Mouse (Mus musculus) liver, adult 2 months (tissue): Measurements from ENCODE around the gene Gbp7. TPM values are rescaled to one million over a fixed set of nuclear protein-coding genes. Genes with fewer than 3 reads are reported as not detected.

Source experiments
- DNase-seq: peaks from one replicate; pipeline ENCODE4 v3.0.0-alpha.2; 2011; ENCODE audit warnings: low read depth, low spot score; ENCODE audit errors: extremely low read depth
- H3K27ac ChIP-seq: fragments of 200-500 bp; replicated peaks from 2 replicates; pipeline ENCODE4 v1.5.1; 2012; ENCODE audit warnings: low read depth, mild to moderate bottlenecking, control low read depth, inconsistent platforms, low read length; ENCODE audit not compliant: insufficient read depth
- H3K27me3 ChIP-seq: fragments of 200-500 bp; 2 replicates; pipeline ENCODE4 v1.6.1; 2012; ENCODE audit warnings: mild to moderate bottlenecking, moderate library complexity, low read length, inconsistent platforms; ENCODE audit not compliant: control insufficient read depth, insufficient read depth
- H3K36me3 ChIP-seq: fragments of 200-500 bp; 2 replicates; pipeline ENCODE4 v1.6.1; 2012; ENCODE audit warnings: low read length, inconsistent platforms; ENCODE audit not compliant: control insufficient read depth, insufficient read depth
- H3K4me1 ChIP-seq: fragments of 200-500 bp; 2 replicates; pipeline ENCODE4 v1.6.1; 2011; ENCODE audit warnings: low read length; ENCODE audit not compliant: control insufficient read depth, insufficient read depth
- H3K4me3 ChIP-seq: fragments of 200-500 bp; 2 replicates; pipeline ENCODE4 v1.5.1; 2011; ENCODE audit warnings: low read depth, mild to moderate bottlenecking, control low read depth, low read length, moderate library complexity; ENCODE audit not compliant: insufficient read depth
- H3K79me2 ChIP-seq: fragments of 200-500 bp; 2 replicates; pipeline ENCODE4 v1.6.1; 2012; ENCODE audit warnings: inconsistent platforms, mild to moderate bottlenecking, low read length, moderate library complexity; ENCODE audit not compliant: control insufficient read depth, insufficient read depth
- H3K9ac ChIP-seq: fragments of 200-500 bp; 2 replicates; pipeline ENCODE4 v1.6.1; 2012; ENCODE audit warnings: low read depth, mild to moderate bottlenecking, control low read depth, inconsistent platforms, low read length
- CTCF ChIP-seq: fragments of 200-500 bp; IDR thresholded peaks from 2 replicates; pipeline ENCODE4 v1.5.1; 2011; ENCODE audit warnings: low read depth, low read length, control low read depth
- POLR2A ChIP-seq: fragments of 200-500 bp; IDR thresholded peaks from 2 replicates; pipeline ENCODE4 v1.6.1; 2011; ENCODE audit warnings: low read length, control low read depth; ENCODE audit not compliant: insufficient read depth; ENCODE audit errors: extremely low read depth
- WGBS: fragments of 180-500 bp; shearing (Covaris S2); methylation state at CpG from one replicate; pipeline ENCODE4 v1.1.7; 2018; 5-methylcytosine and 5-hydroxymethylcytosine counted together
- polyA plus RNA-seq: library from polyadenylated mRNA; depleted of rRNA; stranded (reverse); fragments of >200 nt; gene quantifications from 2 replicates; pipeline ENCODE4 v1.2.3, GENCODE M21; 2012
- total RNA-seq: library from RNA; depleted of rRNA; stranded (reverse); fragments of >200 nt; gene quantifications from 2 replicates; pipeline ENCODE4 v1.2.3, GENCODE M21; 2014

Gbp7 gene
- total and polyA plus RNA-seq, 2 experiments = 2.7 to 18.3 TPM

DNA sequence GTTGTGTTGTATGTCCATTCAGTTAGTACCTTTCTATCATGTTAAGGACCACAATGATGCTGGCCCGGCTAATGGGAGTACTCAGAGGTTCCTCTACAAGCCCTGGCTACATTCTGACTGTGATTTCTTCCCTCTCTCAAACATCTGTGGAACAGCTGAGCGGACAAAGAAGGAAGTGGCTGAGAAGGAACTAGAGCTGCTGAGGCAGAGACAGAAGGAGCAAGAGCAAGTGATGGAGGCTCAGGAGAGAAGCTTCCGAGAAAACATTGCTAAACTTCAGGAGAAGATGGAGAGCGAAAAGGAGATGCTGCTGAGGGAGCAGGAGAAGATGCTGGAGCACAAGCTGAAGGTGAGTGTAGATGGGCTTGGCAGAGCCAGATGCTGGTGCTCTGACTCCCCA lies 40.6 kb downstream of the Gbp7 start:
- Histone ChIP-seq H3K4me1 (no peaks in the 10 kb centered on the region), H3K27ac (no peak overlapping the region), H3K79me2 (no peaks in the 10 kb centered on the region), H3K27me3 (no peaks in the 10 kb centered on the region), H3K4me3 (no peak overlapping the region), H3K9ac (no peak overlapping the region), H3K36me3 (peaks cover 7% of the 10 kb centered on the region; the same call in 1 of the 2 replicates)
- 92% methylated on average over 4 of the region's 4 CpGs for WGBS
- TF ChIP-seq POLR2A (no peak), CTCF (no peak)
- no peak for DNase-seq

DNA sequence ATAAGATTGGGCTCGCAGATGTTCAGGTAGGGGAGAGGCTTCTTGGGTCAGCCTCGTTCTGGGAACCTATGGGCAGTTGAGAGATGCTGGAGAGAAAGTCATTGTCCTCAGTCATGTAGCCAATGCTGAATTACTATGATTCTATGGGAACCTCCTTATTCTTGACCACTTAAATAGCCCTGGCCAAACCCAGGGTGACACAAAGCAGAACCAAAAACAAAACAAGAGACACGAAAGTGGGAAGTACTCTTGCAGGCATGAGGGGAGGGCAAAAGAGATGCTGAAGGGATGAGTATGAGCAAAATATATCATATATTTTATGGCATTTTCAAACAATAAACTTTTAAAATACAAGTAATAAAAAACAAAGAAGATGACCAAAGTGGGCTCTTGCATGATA lies 47.0 kb downstream of the Gbp7 start:
- Histone ChIP-seq H3K9ac (no peak overlapping the region), H3K4me3 (no peak overlapping the region), H3K27me3 (no peaks in the 10 kb centered on the region), H3K4me1 (no peaks in the 10 kb centered on the region), H3K79me2 (no peaks in the 10 kb centered on the region), H3K27ac (no peak overlapping the region), H3K36me3 (no peaks in the 10 kb centered on the region)
- peak; percentile 19 for DNase-seq
- no peak for TF ChIP-seq POLR2A
- TF ChIP-seq CTCF = no peak
- 77% methylated on average over 3 of the region's 3 CpGs for WGBS

DNA sequence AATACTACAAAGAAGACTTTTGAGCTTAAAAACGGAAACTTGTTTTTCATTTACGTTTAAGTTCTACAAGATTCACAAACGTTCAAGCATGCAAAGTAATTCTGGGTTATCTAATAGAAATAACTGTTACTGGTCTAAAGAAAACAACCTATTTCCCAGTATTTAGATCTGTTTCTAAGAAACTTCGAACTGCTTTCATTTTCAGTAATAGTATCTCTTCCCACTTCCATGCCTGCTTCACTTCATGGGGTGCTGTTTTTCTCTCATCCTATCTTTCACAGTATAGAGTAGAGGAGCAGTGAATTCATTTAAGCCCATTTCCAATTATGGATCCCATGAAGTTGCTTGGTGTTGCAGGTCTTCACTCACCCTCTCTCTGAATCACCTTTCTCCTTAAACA lies 48.2 kb downstream of the Gbp7 start:
- TF ChIP-seq CTCF (no peak), POLR2A (no peak)
- 82% methylated on average over 4 of the region's 4 CpGs for WGBS
- Histone ChIP-seq H3K9ac (no peak overlapping the region), H3K4me1 (no peaks in the 10 kb centered on the region), H3K79me2 (no peaks in the 10 kb centered on the region), H3K27ac (no peak overlapping the region), H3K27me3 (no peaks in the 10 kb centered on the region), H3K4me3 (no peak overlapping the region), H3K36me3 (no peaks in the 10 kb centered on the region)
- DNase-seq = no peak

DNA sequence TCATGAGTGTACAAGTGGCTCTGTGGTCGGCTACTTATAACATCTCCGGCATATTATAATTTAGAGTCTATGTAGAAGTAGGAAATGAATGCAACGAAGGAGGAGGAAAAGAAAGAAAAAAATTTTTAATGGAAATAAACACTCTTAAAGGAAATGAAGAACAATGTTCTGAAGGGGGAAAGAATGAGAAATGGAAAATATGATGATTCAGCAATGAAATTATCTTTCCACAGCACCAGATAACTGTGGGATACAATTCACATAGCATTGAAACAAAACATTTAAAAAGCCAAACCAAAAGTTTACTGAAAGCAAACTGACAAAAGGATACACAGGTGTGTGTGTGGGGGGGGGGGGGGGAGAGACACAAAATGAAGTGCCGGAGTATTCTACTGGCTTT lies 52.9 kb downstream of the Gbp7 start:
- no peaks in the 10 kb centered on the region for H3K4me1 ChIP-seq
- H3K79me2 ChIP-seq = no peaks in the 10 kb centered on the region
- 86% methylated on average over 4 of the region's 4 CpGs for WGBS
- H3K27ac ChIP-seq = no peak overlapping the region
- no peak for DNase-seq
- no peak for TF ChIP-seq POLR2A
- no peak for TF ChIP-seq CTCF
- no peak overlapping the region for H3K4me3 ChIP-seq
- H3K9ac ChIP-seq = no peak overlapping the region
- no peaks in the 10 kb centered on the region for H3K27me3 ChIP-seq
- H3K36me3 ChIP-seq = no peaks in the 10 kb centered on the region

GRCm38 (mm10) chr3:142587386-142587785 lies 57.2 kb downstream of the Gbp7 start:
- H3K36me3 ChIP-seq = no peaks in the 10 kb centered on the region
- no peaks in the 10 kb centered on the region; the same call in 1 of the 2 replicates for H3K4me1 ChIP-seq
- no peaks in the 10 kb centered on the region for H3K79me2 ChIP-seq
- TF ChIP-seq CTCF = no peak
- TF ChIP-seq POLR2A = no peak
- DNase-seq = no peak
- H3K27ac ChIP-seq = no peak overlapping the region
- H3K4me3 ChIP-seq = no peak overlapping the region
- H3K9ac ChIP-seq = no peak overlapping the region
- H3K27me3 ChIP-seq = 0 out of 2 replicates have a peak, but pooled peaks cover 2% of the 10 kb centered on the region

- DNase-seq = no peak
- Histone ChIP-seq H3K27ac (no peak overlapping the region), H3K27me3 (0 out of 2 replicates have a peak, but pooled peaks cover 2% of the 10 kb centered on the region), H3K4me3 (no peak overlapping the region), H3K79me2 (no peaks in the 10 kb centered on the region), H3K9ac (no peak overlapping the region), H3K36me3 (no peaks in the 10 kb centered on the region), H3K4me1 (no peaks in the 10 kb centered on the region; the same call in 1 of the 2 replicates)
- WGBS = 70% methylated on average over 2 of the region's 2 CpGs
- TF ChIP-seq POLR2A = no peak
- TF ChIP-seq CTCF = no peak
These were observed 58.7 kb downstream of the Gbp7 start for GRCm38 (mm10) chr3:142588888-142589287.
